Mouse (Mus musculus) hematopoietic multipotent progenitor cell, adult 10-12 weeks (in vitro differentiated cells): ENCODE data around the gene Ankib1. TPM values are rescaled to one million over a fixed set of nuclear protein-coding genes. Genes with fewer than 3 reads are reported as not detected.

Source experiments
- polyA plus RNA-seq: library from polyadenylated mRNA; stranded (reverse); fragments of >175 nt; gene quantifications from 2 replicates; pipeline ENCODE4 v1.2.3, GENCODE M21; 2012; ENCODE audit warnings: low replicate concordance

Gene Ankib1
- polyA plus RNA-seq, result 10.9 and 15.7 TPM in 2 replicates

GRCm38 (mm10) chr5:3802433-3803291 is at the start of gene Ankib1, which contains the start of gene Krit1:
Gene Ankib1 (minus strand): TSS chr5:3802925.
Gene Krit1 (plus strand): TSS chr5:3803184.

GRCm38 (mm10) chr5:3845026-3845425 is 42.3 kb upstream of the Ankib1 start, which contains the start of gene Lrrd1:
Gene Lrrd1 (plus strand): TSS chr5:3845173.

GRCm38 (mm10) chr5:3657085-3657484 is 145.6 kb downstream of the Ankib1 start, which contains the start of gene Gatad1:
Gene Gatad1 (minus strand): TSS chr5:3657185.

DNA sequence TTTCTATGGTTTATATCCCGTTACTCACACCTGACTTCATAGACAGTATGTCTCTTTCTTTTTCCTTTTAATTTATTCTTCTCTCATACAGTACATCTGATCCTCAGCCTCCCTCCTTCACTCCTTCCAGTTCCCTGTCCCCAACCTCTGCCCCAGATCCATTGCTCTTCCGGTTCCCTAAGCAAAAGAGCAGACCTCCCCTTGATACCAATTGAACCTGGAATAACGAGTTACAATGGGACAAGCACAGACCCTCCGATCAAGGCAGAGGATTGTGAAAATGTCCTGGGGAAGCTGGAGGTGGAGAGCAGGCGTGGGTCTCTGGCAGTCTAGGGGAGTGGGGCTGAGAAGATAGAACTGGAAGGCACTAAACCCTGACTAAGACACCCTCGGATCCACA is 151.8 kb downstream of the Ankib1 start, which contains the start of gene Tmbim7:
Gene Tmbim7, plus strand, starts transcription at position 301 of the 400 bp plus-strand sequence.

Other genes with a start within 250 kb of the Ankib1 start
- gene 1700109H08Rik, start 231.4 kb downstream of the Ankib1 start, polyA plus RNA-seq, result 0.49 and 0.57 TPM in 2 replicates
- gene Pex1, start 206.9 kb downstream of the Ankib1 start, polyA plus RNA-seq, result 1.6 and 4.0 TPM in 2 replicates
- 4.5 and 4.7 TPM in 2 replicates for gene Rbm48, start 206.3 kb downstream of the Ankib1 start, polyA plus RNA-seq
- gene Tmbim7, start 151.7 kb downstream of the Ankib1 start, polyA plus RNA-seq, result not detected in 2 replicates
- 23.5 and 35.2 TPM in 2 replicates for gene Gatad1, start 145.7 kb downstream of the Ankib1 start, polyA plus RNA-seq
- 7.4 TPM in 2 replicates for gene Krit1, start 259 bp upstream of the Ankib1 start, polyA plus RNA-seq
- gene Lrrd1, start 42.2 kb upstream of the Ankib1 start, polyA plus RNA-seq, result 0.07 TPM in 1 of 2 replicates, not detected in the other
- gene Mterf1a, start 91.0 kb upstream of the Ankib1 start, polyA plus RNA-seq, result 0.61 and 0.73 TPM in 2 replicates
- 42.5 and 74.7 TPM in 2 replicates for gene Akap9, start 125.1 kb upstream of the Ankib1 start, polyA plus RNA-seq